Mouse (Mus musculus) regulatory T cell (primary cell): ENCODE data around the gene Arhgap23.

Source experiments
- in situ Hi-C: fragments of 300-600 bp; cut with MboI, MseI; formaldehyde crosslinking; loops from one replicate; pipeline ENCODE4 v1.15.1; 2025; ENCODE audit warnings: high pct_unique_total_duplicates

The Arhgap23 gene

DNA sequence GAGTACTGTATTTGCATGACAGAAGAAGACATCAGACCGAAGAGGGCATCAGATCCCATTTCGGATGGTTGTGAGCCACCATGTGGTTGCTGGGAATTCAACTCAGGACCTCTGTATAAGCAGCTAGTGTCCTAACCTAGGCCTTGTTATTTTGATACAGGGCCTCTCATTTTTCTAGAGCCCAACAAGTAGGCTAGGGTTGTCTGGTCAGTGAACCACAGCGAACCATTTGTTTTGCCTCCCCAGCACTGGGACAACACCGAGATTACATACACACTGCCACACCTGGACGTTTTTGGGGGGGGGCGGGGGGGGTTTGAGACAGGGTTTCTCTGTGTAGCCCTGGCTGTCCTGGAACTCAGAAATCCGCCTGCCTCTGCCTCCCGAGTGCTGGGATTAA lies 18.8 kb downstream of the Arhgap23 start:
- in situ Hi-C loops, result no loop called here

DNA sequence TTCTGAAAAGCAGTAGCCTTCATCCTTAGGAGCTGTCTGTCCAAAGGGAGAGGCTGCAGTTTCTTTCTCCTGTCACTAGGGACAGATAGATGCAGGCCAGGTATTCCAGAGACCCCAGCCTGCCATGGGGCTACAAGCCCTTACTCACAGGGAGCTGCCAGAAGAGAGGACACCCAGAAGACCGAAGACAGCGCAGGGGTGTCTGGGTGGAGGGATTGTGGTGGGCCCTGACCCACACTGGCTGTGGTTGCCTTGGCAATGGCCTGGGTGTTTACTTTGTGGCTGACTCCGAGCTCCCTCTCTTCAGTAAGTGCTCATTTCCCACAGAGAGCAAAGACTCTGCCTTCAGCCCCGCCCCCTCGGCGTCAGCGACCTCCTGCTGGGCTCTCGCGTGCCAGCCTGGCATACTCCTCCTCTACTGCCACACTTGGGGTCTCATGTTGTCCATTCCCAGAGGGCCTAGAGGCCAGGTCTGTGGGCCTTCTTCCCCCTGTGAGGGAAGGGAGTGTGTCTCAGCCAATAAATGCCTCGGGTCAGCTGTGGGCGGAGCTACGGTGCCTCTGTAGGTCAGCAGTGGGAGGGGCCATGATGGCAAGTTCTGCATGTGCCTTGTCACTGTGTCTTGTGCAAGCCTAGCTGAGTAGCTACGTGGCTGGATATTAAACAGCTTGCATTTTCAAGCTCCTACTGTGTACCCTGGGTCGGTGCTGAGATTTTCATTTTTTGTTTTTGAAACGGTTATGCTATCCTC lies 19.5 kb downstream of the Arhgap23 start:
- in situ Hi-C loops, result loop anchor here (5.0 kb wide), 1 partner anchor 37 kb away; no protein-coding TSS in a partner anchor

DNA sequence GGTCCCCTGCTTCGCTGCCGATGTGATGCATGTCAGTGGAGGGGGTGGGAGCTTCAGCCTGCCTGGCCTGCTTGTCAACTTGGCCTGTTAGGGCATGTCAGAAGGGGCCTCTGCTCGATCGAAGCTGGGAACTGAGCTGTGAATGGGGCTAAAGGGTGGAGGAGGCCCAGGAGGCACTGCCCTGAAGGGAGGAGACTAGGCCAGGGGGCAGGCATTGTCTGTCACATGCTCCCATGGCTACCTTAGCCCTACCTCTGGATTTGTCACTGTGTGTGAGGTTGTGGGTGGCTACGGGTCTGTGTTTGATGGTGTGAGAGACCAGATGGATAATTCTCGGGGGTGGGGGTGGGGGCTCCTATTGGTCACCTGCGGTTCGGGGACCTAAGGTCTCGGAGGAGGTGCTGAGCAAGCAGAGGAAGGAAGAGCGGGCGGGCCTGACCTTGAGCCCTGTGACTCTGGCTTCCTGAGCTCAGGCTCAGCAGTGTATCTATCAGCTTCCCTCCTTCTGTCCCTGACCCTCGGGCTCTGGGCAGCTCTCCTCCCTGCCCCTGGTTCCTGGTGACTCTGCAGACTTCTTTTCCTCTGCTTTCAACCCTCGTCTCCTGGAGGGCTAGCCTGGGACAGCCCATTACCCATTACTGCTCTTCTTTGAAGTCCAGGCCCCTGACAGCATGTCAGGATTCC lies 20.6 kb downstream of the Arhgap23 start:
- in situ Hi-C loops, result loop anchor here (5.0 kb wide), 1 partner anchor 36 kb away; no protein-coding TSS in a partner anchor

DNA sequence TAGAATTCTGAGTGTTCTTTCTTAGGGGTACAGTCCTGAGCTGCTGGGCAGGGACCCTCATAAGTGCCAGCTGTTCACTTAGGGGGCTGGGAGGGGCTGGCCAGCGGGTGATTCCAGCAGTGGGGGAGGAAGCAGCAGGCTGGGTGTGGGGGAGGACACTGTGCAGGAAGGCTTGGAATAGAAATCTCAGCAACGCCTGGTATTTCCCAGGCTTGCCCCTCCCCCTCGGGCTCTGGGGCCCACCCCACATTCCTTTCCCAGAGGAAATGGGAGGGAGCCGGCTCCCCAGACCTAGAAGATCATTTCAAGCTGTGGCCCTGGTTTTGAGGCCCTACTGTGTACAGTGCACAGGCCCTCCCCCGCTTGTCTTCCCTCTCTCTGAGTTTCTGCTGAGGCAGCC lies 22.4 kb downstream of the Arhgap23 start:
- in situ Hi-C loops, result loop anchor here (5.0 kb wide), 1 partner anchor 35 kb away; no protein-coding TSS in a partner anchor

DNA sequence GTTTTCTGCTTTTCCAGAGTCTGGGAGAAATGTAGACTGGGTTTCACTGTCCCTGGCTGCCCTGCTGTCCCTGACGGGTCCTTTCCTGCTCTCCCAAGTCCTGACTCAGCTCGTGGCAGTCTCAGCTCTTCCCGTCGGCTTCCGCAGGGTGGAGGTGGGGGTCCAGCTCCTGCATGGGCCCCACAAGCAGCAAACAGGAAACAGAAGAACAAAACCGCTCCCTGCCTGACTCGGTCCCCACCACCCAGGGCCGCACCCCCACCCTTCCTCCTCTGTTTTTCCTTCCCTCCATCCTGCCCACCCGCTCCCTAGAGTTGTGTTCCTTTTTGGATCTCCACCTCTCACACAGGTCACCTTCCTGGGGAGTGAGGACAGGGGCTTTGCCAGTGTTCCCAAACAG lies 23.5 kb downstream of the Arhgap23 start:
- in situ Hi-C loops, result loop anchor here (5.0 kb wide), 1 partner anchor 33 kb away; no protein-coding TSS in a partner anchor

DNA sequence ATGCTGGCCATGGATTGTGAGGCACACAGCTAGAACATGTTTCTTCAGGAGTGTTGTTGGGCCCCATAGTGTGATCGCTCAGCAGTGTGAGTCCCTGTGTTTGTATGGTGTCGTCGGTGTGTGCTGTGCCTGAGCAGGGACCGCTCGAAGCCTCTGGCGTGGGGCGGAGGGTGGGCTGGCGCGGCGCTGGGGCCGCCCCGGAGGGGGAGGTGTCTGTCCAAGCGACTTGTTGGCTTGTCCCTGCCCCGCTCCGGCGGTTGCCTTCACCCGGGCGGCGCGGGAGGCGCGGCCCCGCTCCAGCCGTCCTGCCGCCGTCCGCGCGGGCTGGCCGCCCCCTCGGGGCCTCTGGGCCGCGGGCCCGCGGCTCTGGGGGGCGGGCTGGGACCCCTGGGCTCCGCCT lies 24.6 kb downstream of the Arhgap23 start:
- in situ Hi-C loops, result loop anchor here (5.0 kb wide), 1 partner anchor 32 kb away; no protein-coding TSS in a partner anchor

DNA sequence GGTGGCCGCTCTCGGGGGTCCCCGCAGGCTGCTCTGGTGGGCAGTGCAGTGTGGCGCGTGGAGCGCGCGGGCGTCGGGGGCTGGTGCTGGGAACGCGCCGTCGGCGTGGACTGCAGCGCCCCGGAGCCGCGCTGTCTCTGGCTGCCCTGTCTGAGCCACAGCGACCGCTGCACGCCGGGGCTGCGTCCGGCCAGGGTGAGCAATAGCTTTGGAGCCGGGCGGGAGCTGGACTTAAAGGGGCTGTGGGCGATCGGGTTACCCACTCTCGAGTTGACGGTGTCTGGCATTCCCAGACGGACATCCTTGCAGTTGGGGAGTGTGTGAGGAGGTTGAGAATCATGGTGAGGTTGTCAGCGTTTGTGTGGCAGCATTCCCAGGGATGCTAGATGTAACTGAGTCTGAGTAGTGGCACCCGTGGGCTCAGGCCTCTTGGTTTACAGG lies 25.1 kb downstream of the Arhgap23 start:
- in situ Hi-C loops, result no loop called here

DNA sequence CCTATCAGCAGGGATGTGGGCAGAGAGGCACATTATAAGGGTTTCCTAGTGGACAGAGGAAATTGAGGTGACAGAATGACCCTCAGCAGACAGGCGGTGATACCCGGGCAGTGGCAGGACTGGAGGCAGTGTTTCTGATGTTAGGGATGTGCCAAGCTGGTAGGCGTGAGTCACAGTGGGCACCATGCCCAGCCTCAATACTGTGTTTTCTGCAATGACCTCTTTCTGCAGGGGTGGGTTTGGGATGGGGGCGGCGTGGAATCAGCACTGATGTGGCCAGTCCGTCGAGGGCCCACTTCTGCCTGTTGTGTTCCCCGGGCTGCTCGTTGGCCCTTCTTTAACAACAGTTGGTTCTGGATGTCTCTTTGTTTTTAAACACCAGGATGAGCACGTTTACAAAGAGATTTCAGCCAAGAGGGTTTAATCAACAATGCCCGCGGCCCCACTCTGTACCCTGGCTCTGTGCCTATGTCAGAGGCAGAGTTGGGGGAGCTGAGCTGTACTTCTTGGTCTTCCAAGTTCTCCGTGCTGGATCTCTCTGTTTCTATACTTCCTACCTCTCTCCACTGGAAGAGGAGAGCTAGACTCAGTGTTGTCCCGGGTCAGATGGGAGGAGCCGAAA lies 25.8 kb downstream of the Arhgap23 start:
- in situ Hi-C loops, result no loop called here

DNA sequence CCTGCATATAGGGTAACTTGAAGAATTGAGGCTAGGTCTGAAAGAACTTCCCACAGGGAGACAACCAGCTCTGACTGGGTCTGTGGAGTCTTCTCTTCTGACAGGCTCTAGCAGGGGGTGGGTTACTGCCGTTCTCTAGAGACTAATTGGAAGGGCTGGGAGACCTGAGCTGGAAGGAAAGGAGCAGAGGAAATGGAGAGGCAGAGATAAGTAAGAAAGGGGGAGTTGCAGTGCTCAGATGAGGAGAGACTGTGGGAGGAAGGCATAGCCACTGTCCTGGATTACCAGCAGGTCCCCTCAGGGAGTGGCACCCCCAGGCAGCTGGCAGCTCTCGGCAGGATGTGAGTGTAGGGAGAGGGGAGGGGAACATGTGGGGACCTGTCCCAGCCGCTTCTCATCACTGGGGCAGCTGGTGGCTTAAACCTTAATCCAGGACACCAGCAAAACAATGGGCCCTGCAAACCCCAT lies 26.4 kb downstream of the Arhgap23 start:
- in situ Hi-C loops, result no loop called here

DNA sequence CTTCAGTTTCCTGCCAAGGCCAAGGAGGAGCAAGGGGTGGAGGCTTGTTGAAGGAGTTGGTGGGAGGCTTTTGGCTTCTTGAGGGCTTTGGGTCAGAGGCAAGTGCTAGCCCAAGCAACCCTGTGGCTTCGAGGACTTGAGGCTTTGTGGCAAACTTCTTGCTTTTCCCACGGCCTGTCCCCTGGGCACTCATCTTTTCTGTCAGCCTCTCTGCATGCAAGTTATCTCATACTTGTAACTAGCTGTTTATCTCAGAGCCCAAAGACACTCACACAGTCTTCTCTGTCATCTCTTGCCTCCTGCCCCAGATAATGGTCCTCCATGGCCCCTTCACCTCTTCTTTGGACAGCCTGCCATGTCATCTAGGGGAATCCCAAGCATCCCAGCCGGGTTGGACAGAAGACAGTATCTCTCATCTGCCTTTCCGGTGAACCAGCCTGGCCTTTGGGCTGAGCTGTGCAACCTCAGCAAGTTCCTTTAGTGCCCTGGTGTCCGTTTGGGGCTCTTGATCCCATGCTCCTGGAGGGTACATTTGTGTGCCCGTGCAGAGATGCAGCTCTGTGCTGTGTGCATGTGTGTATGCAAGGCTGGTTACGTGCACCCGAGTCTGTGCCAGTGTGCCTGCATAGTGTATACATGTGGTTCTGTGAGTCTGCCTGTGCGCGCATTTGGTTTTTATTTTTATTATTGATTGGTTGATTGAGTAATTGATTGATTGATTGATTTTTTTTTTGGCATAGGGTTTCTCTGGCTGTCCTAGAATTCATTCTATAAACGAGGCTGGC lies 27.8 kb downstream of the Arhgap23 start:
- in situ Hi-C loops, result no loop called here

DNA sequence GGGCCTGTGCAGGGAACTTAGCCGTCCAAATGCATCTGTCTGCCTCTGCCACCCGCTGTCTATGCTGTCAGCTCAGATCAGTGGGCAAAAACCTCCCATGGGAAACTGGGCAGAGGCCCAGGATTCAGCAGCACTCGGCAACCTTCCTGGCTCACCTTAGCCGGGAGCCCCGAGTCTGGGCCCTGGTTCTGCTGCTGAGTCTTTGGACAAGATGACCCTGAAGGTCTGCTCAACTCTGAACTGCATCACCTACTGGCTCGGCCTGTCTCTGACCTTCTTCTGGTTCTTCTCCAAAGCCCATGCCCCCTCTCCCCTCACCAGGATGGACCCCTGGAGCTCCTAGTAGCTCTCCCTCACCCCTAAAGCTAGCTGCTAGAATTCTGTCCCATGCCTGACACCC lies 30.3 kb downstream of the Arhgap23 start:
- in situ Hi-C loops, result no loop called here

DNA sequence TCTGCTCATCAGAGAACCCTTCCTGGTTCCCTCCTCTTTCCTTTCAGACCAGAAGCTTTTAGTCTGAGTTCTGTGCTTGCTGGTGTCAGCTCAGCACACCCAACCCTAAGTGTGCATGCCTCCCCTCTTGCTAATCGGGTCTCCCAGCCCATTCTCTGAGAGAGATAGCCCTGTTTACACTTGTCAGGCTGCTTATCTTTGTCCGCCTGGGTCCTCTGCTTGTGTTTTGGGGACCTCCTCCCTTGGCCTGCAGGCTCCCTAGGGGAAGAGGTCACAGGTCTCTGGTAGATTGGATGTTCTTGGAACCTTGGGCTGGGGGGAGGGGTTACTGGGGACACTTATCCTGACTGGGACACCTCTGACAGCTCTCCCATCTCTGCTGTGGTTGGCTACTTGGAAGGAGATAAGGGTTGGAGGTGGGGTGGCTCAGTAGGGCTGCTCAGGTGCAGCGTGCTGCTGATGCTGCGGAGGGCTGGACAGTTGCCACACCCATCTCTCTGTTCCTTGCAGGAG lies 30.7 kb downstream of the Arhgap23 start:
- in situ Hi-C loops, result no loop called here

DNA sequence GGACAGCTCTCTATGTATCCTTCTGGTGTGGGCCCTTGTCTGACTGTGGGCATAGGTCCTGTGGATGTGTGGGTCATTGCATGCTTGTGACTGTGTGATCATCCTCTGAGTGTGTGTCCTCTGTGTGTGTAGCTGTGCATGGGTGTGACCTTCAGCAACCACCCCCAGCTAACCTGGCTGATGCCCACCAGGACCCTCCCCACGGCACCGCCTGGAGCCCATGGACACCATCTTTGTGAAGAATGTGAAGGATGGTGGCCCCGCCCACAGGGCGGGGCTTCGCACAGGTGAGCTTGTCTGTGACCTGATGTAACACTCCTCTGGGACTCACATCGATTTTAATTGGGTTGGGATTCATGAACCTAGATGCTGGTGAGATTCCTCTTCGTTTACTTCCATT lies 32.6 kb downstream of the Arhgap23 start:
- in situ Hi-C loops, result no loop called here

DNA sequence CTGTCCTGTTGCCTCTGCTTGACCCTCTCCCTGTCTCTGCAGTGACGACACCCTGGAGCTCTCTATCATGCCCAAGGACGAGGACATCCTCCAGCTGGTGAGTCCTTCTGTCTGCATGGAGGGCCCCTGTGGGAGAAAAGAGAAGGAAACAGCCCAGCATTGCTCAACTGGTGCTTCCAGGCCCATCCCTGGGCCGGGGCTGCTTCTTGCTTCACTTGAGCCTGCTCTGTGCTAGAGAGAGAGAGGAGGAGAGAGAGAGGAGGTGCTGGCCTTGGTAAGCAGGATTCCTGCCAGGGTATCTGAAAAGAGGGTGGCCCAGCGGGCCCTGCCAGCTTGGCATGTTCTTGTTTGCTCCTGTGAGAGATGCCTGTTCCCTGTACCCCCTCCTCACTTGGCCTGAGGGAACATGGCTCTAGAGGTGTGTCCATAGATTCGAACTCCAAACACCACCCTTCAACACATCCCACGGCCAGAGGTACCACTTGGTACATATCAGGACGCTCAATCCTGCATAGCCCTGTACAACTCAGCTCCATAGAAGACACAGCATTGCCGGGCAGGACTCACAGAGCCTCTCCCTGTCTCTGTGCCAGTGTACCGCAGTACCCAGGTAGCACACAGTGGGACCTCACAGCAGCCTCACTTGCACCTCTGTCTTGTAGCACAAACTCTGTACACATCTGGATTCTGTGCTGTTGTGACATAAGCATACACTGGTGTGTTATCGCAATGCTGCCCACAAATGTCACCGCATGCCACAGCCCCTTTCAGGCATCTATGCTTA lies 33.5 kb downstream of the Arhgap23 start:
- in situ Hi-C loops, result no loop called here

DNA sequence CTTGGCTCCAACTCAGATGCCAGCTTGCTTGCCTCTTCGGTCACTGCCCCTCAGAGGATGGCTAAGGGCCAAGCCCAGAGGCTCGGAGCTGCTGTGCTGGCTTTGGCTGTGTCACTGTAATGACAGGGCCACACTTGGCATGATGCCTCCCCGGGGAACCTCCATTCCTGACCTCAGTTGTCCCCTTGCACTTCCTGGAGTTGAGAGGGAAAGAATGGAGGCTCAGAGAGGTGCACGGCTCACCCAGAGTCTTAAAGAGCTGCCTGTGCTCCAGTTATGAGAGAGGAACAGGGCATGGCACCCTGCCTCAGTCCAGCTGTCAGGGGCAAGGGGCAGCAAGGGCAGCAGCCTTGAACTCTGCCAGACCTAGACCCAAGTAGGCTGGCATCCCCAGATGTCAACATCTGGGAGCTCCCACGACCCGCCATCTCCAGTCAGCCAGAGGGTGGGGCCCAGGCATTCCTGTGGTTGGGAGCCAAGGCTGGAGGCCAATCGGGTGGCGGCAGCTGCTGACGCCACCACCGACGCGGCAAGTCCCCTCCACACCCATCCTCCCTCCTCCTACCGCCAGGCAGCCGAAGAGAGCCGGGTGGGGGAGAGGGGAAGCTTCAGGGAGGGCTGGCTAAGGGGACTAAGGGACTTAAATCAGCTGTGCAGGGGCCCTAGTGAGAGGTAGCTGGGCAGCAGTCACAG lies 34.4 kb downstream of the Arhgap23 start:
- in situ Hi-C loops, result no loop called here

DNA sequence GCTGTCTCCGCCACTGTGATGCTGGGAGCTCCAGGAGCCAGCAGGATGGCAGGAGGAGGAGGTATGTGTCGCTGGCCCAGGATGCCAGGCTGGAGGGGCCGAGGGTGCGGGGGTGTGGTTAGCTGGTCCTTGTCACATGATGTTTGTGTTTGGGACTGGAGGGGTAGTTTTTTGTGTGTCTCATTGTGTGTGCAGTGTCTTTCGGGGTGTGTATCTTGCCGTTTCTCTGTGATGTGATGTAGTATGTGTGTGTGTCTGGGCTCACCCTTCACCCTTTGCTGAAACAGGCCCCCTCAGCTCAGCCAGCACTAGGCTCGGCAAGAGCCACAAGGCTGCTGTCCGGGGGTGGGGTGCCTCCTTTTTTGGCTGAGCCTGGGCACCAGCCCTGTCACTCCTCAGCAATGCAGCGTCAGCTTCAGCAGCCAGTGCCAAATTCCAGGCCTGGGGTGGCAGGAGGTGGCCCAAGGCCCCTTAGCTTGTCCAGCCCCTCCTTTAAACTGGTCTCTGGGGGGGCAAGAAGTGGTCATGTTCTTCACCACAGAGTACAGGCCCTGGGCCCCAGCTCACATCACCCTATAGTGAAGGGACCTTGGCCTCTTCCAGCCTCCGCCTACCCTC lies 35.1 kb downstream of the Arhgap23 start:
- in situ Hi-C loops, result no loop called here

DNA sequence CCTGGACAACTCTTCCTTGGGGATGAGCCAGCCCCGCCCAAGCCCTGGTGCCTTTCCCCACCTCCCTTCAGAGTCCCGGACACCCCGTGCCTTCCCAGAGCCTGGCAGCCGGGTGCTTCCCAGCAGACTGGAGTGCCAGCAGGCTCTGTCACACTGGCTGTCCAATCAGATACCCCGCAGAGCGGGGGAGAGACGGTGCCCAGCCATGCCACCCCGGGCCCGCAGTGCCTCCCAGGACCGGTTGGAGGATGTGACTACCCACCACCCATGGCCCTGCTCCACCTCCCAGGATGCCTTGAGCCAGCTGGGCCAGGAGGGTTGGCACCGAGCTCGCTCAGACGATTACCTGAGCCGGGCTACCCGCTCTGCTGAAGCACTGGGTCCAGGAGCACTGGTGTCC lies 36.3 kb downstream of the Arhgap23 start:
- in situ Hi-C loops, result no loop called here

DNA sequence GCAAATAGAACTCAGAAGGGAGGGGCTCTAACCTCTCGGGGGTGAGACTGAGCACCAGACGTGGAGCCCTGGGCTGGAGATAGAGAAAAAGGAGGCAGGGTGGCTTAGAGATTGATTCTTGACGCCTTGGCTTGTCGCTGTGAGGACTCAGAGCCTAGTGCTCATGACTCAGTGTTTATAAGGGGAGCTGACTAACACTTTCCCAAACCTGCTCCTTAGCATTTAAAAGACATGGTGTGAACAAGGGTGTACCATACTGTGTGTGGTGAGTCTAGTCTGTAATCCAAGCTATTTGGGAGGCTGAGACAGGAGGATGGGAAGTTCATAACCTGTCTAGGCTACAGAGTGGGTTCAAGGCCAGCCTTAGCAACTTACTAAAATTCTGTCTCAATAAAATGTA lies 41.8 kb downstream of the Arhgap23 start:
- in situ Hi-C loops, result no loop called here

DNA sequence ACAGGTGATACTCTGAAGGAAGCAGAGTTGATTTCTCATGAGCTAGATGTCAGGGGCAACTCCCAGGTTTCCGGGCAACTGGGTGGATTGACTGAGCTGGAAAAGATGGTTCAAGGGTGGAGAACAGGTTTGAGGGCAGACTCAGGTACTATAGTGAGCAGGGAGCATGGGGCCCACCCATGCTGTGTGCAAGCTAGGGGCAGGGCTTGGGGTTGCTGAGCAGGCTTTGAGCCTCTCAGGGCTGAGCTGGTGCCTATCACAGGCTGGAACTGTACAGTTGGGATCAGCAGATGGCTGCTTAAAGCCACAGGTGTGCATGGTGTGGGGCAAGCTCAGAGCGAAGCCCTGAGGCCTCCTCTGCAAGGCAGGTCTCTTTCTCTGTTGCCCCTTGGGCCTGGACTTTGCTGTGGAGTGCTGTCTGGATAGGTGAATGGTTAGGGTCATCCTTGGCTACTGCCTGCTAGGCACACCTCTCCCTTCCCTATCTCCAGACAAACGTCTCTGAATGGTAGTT lies 46.0 kb downstream of the Arhgap23 start:
- in situ Hi-C loops, result no loop called here
